Mouse (Mus musculus) embryonic facial prominence, embryonic 14.5 days (tissue): ENCODE results near the gene Smim13. TPM values are rescaled to one million over a fixed set of nuclear protein-coding genes. Genes with fewer than 3 reads are reported as not detected.

Experiments used
- ATAC-seq: fragments of 200-750 bp; cut with Nextera tagmentation; 2 replicates; pipeline ENCODE4 v1.8.0; 2017; ENCODE audit warnings: low read depth, moderate number of reproducible peaks, moderate TSS enrichment
- DNase-seq: peaks from one replicate; pipeline ENCODE4 v3.0.0-alpha.2; 2015; ENCODE audit warnings: low spot score
- H3K27ac ChIP-seq: fragments of 300-500 bp; sonication (generic); replicated peaks from 2 replicates; pipeline ENCODE4 v1.5.1; 2014; ENCODE audit warnings: low read depth, mild to moderate bottlenecking, low read length, moderate library complexity
- H3K27me3 ChIP-seq: fragments of 300-500 bp; sonication (generic); replicated peaks from 2 replicates; pipeline ENCODE4 v1.6.1; 2014; ENCODE audit warnings: low read length; ENCODE audit not compliant: control insufficient read depth, insufficient read depth
- H3K36me3 ChIP-seq: fragments of 300-500 bp; sonication (generic); 2 replicates; pipeline ENCODE4 v1.6.1; 2014; ENCODE audit warnings: low read length, mixed read lengths; ENCODE audit not compliant: control insufficient read depth, insufficient read depth
- H3K4me1 ChIP-seq: fragments of 300-500 bp; sonication (generic); 2 replicates; pipeline ENCODE4 v1.6.1; 2014; ENCODE audit warnings: antibody characterized with exemption, low read length; ENCODE audit not compliant: control insufficient read depth, insufficient read depth
- H3K4me2 ChIP-seq: fragments of 300-500 bp; sonication (generic); 2 replicates; pipeline ENCODE4 v1.6.1; 2014; ENCODE audit warnings: low read depth, mild to moderate bottlenecking, low read length, moderate library complexity, mixed read lengths
- H3K4me3 ChIP-seq: fragments of 300-500 bp; sonication (generic); 2 replicates; pipeline ENCODE4 v1.5.1; 2014; ENCODE audit warnings: low read depth, mild to moderate bottlenecking, low read length
- H3K9ac ChIP-seq: fragments of 300-500 bp; sonication (generic); 2 replicates; pipeline ENCODE4 v1.6.1; 2014; ENCODE audit warnings: low read depth, mild to moderate bottlenecking, low read length, moderate library complexity, mixed read lengths
- H3K9me3 ChIP-seq: fragments of 300-500 bp; sonication (generic); 2 replicates; pipeline ENCODE4 v1.6.1; 2016; ENCODE audit warnings: low read length; ENCODE audit not compliant: control insufficient read depth
- WGBS: fragments of 180-500 bp; shearing (Covaris S2); extraction: QIAGEN DNeasy Blood & Tissue Kit; methylation state at CpG from one replicate; pipeline ENCODE4 v1.1.7; 2014; 5-methylcytosine and 5-hydroxymethylcytosine counted together
- polyA plus RNA-seq: library from polyadenylated mRNA; unstranded; fragments of >200 nt; fragmentation: Nextera tagmentation; extraction: Ambion mirVana; gene quantifications from 2 replicates; pipeline ENCODE4 v1.2.1, GENCODE M21; 2014

Gene Smim13
- polyA plus RNA-seq, 1 experiment from 2014 or later = 19.8 TPM

DNA sequence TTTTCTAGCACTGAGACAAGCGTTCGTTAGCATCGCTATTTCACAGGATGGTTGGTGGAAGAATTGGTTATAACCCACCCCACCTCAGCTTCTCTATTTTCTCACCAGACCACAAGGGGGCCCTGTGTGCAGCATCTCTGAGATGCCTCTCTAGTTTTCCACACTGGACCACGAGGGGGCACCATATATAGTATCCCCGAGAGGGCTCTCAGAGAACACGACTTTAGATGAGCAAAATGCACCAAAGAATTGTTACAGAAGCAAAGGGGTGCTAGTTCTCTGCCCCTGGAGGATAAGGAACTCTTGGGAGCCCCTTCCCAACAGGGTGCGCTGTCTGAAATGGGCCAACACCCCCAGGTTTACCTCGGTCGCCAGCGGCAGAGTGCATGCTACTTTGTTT is 53.1 kb downstream of the Smim13 start:
- Histone ChIP-seq H3K9me3 (no peaks in the 10 kb centered on the region), H3K9ac (no peak overlapping the region), H3K36me3 (no peaks in the 10 kb centered on the region), H3K4me1 (peaks cover 3% of the 10 kb centered on the region; the same call in 1 of the 2 replicates), H3K4me3 (no peak overlapping the region), H3K4me2 (no peak overlapping the region), H3K27me3 (no peaks in the 10 kb centered on the region), H3K27ac (no peak overlapping the region; the same call in 1 of the 2 replicates)
- DNase-seq = peak; percentile 68
- ATAC-seq = 0 out of 2 replicates have a peak, but pooled peaks have one; percentile 9
- 60% methylated on average over 10 of the region's 10 CpGs for WGBS

- H3K4me1 ChIP-seq = no peaks in the 10 kb centered on the region
- no peaks in the 10 kb centered on the region for H3K9me3 ChIP-seq
- no peak overlapping the region for H3K4me3 ChIP-seq
- peak; percentile 34 for DNase-seq
- H3K9ac ChIP-seq = no peak overlapping the region
- no peaks in the 10 kb centered on the region for H3K27me3 ChIP-seq
- H3K27ac ChIP-seq = no peak overlapping the region; the same call in 1 of the 2 replicates
- no peak for ATAC-seq
- H3K36me3 ChIP-seq = peaks cover 19% of the 10 kb centered on the region
- no peak overlapping the region for H3K4me2 ChIP-seq
- 80% methylated on average over 5 of the region's 5 CpGs for WGBS
Observed at GRCm38 (mm10) chr13:41320749-41321148, 71.1 kb downstream of the Smim13 start.

DNA sequence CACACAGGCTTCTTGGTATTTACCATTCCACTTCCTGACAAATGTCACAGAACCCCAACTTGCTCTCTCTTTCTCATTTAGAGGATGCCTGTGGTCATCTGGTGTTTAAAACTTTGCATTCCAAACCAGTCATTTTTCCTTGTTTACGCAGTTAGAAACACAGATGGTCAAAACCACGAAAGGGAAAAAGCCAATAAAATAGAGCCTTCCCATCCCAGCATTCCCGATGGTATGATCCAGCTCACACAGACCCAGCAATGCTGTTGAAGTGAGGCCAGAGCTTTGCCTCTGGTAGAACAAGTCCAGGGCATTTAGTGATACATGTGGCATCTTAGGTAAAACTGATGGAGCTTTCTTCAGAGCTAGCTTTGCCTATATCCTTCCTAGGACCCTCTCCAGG is 71.8 kb downstream of the Smim13 start:
- no peaks in the 10 kb centered on the region for H3K27me3 ChIP-seq
- peaks cover 12% of the 10 kb centered on the region for H3K36me3 ChIP-seq
- H3K27ac ChIP-seq = no peak overlapping the region; the same call in 1 of the 2 replicates
- no peaks in the 10 kb centered on the region for H3K4me1 ChIP-seq
- no peak overlapping the region for H3K4me3 ChIP-seq
- ATAC-seq (no peak), DNase-seq (peak; percentile 46)
- H3K9ac ChIP-seq = no peak overlapping the region
- WGBS = 62% methylated on average over 3 of the region's 3 CpGs
- no peak overlapping the region for H3K4me2 ChIP-seq
- H3K9me3 ChIP-seq = no peaks in the 10 kb centered on the region

DNA sequence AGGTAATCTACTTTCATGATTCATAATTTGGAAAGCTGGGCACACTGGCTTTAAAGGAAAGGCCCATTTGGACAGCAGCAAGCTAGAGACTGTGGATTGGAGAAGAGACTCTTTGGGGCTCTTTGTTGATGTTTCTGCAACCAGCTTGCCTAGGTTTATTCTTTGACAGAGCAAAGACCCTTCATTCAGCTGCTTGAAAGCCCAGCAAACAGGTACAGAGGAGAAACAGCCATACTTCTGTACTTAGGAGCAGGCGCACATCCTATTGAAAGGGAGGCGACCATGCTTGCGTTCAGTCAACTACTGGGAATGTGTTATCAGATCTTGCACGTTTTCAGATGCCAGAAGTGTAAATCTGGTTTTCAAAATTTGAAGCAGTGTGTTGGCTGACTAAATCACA is 75.0 kb downstream of the Smim13 start:
- no peak overlapping the region for H3K4me3 ChIP-seq
- no peak overlapping the region for H3K9ac ChIP-seq
- no peaks in the 10 kb centered on the region for H3K27me3 ChIP-seq
- no peaks in the 10 kb centered on the region for H3K9me3 ChIP-seq
- H3K4me2 ChIP-seq = no peak overlapping the region
- no peak overlapping the region for H3K27ac ChIP-seq
- ATAC-seq = no peak
- no peak for DNase-seq
- 77% methylated on average over 4 of the region's 4 CpGs for WGBS
- no peaks in the 10 kb centered on the region for H3K4me1 ChIP-seq
- peaks cover 11% of the 10 kb centered on the region; the same call in 1 of the 2 replicates for H3K36me3 ChIP-seq

DNA sequence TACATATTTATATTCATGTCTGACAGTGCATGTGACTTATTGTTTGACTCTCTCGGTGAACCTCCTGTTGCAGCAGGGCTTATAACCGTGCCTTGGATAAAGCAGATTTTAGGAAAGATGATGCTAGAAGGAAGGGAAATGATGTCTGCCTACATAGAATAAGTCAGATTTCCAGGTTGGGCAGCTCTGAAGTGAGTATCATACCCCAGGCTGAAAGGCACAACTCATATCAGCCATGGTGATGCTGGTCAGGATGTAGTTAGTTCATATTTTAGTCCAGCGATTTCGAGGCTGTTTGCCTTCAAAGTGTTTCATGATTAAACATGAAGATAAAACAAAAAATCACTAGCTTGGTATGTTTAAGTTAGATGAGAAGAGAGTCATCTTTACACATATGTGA is 75.7 kb downstream of the Smim13 start:
- Histone ChIP-seq H3K4me1 (no peaks in the 10 kb centered on the region), H3K27ac (no peak overlapping the region), H3K9me3 (no peaks in the 10 kb centered on the region), H3K36me3 (peaks cover 11% of the 10 kb centered on the region; the same call in 1 of the 2 replicates), H3K4me2 (no peak overlapping the region), H3K4me3 (no peak overlapping the region), H3K27me3 (no peaks in the 10 kb centered on the region), H3K9ac (no peak overlapping the region)
- DNase-seq (no peak), ATAC-seq (no peak)
- 85% methylated on average over 4 of the region's 4 CpGs for WGBS

DNA sequence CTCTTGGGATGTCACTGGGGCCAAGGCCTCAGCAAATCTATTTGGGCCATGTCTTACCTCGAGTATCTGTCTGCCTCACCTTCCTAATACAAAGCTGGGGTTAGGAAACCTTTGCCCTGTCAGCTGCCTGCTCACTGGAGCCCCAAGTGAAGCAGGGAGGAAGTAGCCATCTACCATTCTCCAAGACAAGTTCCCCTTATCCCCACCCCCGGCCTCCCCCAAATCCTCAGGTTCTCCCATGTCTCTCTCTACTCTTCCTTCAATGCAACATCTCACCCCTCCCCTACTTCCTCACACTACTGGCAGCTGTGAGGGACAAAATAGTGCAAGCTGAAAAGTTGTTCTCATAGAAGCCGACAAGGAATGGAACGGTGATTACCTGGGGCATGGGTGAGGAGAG is 76.5 kb downstream of the Smim13 start:
- Histone ChIP-seq H3K4me1 (no peaks in the 10 kb centered on the region), H3K27ac (no peak overlapping the region), H3K36me3 (peaks cover 11% of the 10 kb centered on the region; the same call in 1 of the 2 replicates), H3K9me3 (no peaks in the 10 kb centered on the region), H3K27me3 (no peaks in the 10 kb centered on the region), H3K4me2 (no peak overlapping the region), H3K4me3 (no peak overlapping the region), H3K9ac (no peak overlapping the region)
- ATAC-seq (no peak), DNase-seq (no peak)
- 82% methylated on average over 4 of the region's 4 CpGs for WGBS

Other genes with a start within 250 kb of the Smim13 start
- gene Pak1ip1, start 248.8 kb upstream of the Smim13 start, polyA plus RNA-seq = 58.6 and 58.7 TPM in 2 replicates
- 216 and 223 TPM in 2 replicates for gene Tmem14c, start 233.6 kb upstream of the Smim13 start, polyA plus RNA-seq
- gene Mak, start 170.1 kb upstream of the Smim13 start, polyA plus RNA-seq = 1.5 and 2.9 TPM in 2 replicates
- gene Gcm2, start 138.8 kb upstream of the Smim13 start, polyA plus RNA-seq = 0.08 TPM in 2 replicates
- gene Sycp2l, start 135.5 kb upstream of the Smim13 start, polyA plus RNA-seq = 0.08 TPM in 1 of 2 replicates, not detected in the other
- gene Elovl2, start 29.4 kb upstream of the Smim13 start, polyA plus RNA-seq = 2.8 and 4.0 TPM in 2 replicates
- not detected in 2 replicates for gene Gm17364, start 24.1 kb downstream of the Smim13 start, polyA plus RNA-seq
- gene Nedd9, start 237.5 kb downstream of the Smim13 start, polyA plus RNA-seq = 31.1 and 32.1 TPM in 2 replicates